Mouse (Mus musculus): ENCODE data around the gene BC024063.
"Not testable (repeated sequence)": the region's sequence is repeated elsewhere in the genome, so short reads cannot be mapped to it uniquely, and the experiment has no call there.

BC024063 gene

GRCm38 (mm10) chr10:82082728-82083621 is at the start of gene BC024063:
Gene BC024063, plus strand, starts transcription at chr10:82083353.
- peak; percentile 63 to 64 for DNase-seq

- no peak for DNase-seq
Measured at GRCm38 (mm10) chr10:82042191-82042590, 41.0 kb upstream of the BC024063 start.

GRCm38 (mm10) chr10:82046603-82047002 is 36.5 kb upstream of the BC024063 start:
- DNase-seq: no peak

GRCm38 (mm10) chr10:82047597-82048459 is 35.3 kb upstream of the BC024063 start, which contains the start of gene Zfp873:
Gene Zfp873, plus strand, starts transcription at chr10:82048123.
- DNase-seq: peak; percentile 93

GRCm38 (mm10) chr10:82048460-82048804 is 34.7 kb upstream of the BC024063 start:
- not testable (repeated sequence) for DNase-seq

- DNase-seq: not testable (repeated sequence)
Measured at GRCm38 (mm10) chr10:82083622-82083971, 444 bp downstream of the BC024063 start.

GRCm38 (mm10) chr10:82117206-82117605 is 34.1 kb downstream of the BC024063 start:
- DNase-seq: no peak

- peak; percentile 89 to 90 for DNase-seq
Measured at GRCm38 (mm10) chr10:82127850-82128401, 44.8 kb downstream of the BC024063 start, which contains the start of gene AU041133. Gene AU041133, plus strand, starts transcription at chr10:82128013.

- DNase-seq: no peak
Measured at GRCm38 (mm10) chr10:82145282-82145681, 62.1 kb downstream of the BC024063 start.

GRCm38 (mm10) chr10:82147571-82147970 is 64.4 kb downstream of the BC024063 start:
- no peak for DNase-seq
